In genomic region chr13:30649197-30649596, GRCm38 (mm10) we compare ENCODE assay signal across 21 mouse cellular contexts.
"Had no signal": no experiment of that assay in that cellular context is flagged by ENCODE, and none has a peak within 500 bp of the region (broad histone marks: within the 10 kb centered on the region; RNA-seq: fewer than 3 reads in every experiment).

No protein-coding gene starts in this region.

- ATAC-seq: forebrain, embryonic 13.5 days; forebrain, embryonic 14.5 days; forebrain, embryonic 15.5 days; forebrain, embryonic 16.5 days; forebrain, postnatal 0 days had no signal

- DNase-seq: cerebellum, adult 2 months; cerebellum, adult 8-10 months; cerebellum, adult 9-10 months; cerebellum, adult 9-11 months; cerebellum, postnatal 10 days; cerebellum, postnatal 14 days; cerebellum, postnatal 25 days; cerebellum, postnatal 36 days; embryo, embryonic 11 days; forebrain, postnatal 0 days; gastrocnemius, adult 2 months; gastrocnemius, postnatal 10 days; gastrocnemius, postnatal 14 days; gastrocnemius, postnatal 25 days; gastrocnemius, postnatal 36 days; heart, adult 18-20 months; heart, adult 2 months had no signal
